ENCODE assay signal across 25 mouse cellular contexts in the genomic region with DNA sequence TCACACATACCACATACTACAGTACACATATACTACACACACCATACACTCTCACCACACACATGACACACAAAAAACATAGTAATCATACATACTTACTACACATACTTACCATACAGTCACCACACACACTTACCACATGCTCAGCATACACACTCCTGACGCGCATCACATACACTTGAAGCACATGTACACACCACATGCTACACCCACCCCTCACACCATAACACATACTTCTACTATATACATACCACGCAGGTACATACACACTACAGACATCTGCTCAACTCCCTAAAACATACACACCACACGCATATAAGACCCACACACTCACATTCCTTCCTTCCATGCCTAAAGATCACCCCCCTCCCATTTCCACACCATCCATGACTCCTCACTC. TPM values are rescaled to one million over a fixed set of nuclear protein-coding genes. Genes with fewer than 3 reads are reported as not detected.
DNase-seq lines count a peak whose midpoint lies in the region; ATAC-seq and TF ChIP-seq lines count a peak whose summit lies in the region.
"Had no signal": no experiment of that assay in that cellular context is flagged by ENCODE, and none has a peak within 500 bp of the region (broad histone marks: within the 10 kb centered on the region; RNA-seq: fewer than 3 reads in every experiment).

No protein-coding gene starts in this region.

- no peak overlapping the region for H3K9ac ChIP-seq in forebrain, embryonic 13.5 days
- no peak overlapping the region for H3K9ac ChIP-seq in forebrain, embryonic 11.5 days (ENCODE audit: low read length)
- H3K9ac ChIP-seq in hindbrain, embryonic 14.5 days: 0 out of 2 replicates have a peak overlapping the region, but pooled peaks have one; percentile 1
- no peak overlapping the region for H3K9ac ChIP-seq in hindbrain, embryonic 11.5 days (ENCODE audit: low read depth, low read length)
- 0 out of 2 replicates have a peak overlapping the region, but pooled peaks have one; percentile 8 for H3K9ac ChIP-seq in midbrain, postnatal 0 days (replicated peaks; ENCODE audit: low read length, poor library complexity, severe bottlenecking)
- H3K9ac ChIP-seq: embryonic facial prominence, embryonic 15.5 days; heart, embryonic 13.5 days; intestine, embryonic 15.5 days; liver, embryonic 14.5 days; stomach, embryonic 15.5 days had no signal

- no peak overlapping the region for H3K4me3 ChIP-seq in forebrain, embryonic 13.5 days
- H3K4me3 ChIP-seq in forebrain, embryonic 11.5 days (ENCODE audit: low read depth, low read length): no peak overlapping the region
- no peak overlapping the region for H3K4me3 ChIP-seq in hindbrain, embryonic 14.5 days (replicated peaks; ENCODE audit: low read length)
- H3K4me3 ChIP-seq in hindbrain, embryonic 11.5 days (ENCODE audit: low read depth, low read length): no peak overlapping the region
- H3K4me3 ChIP-seq in testis, adult 2 months (ENCODE audit: control insufficient read depth, low read depth, low read length): peak overlapping the region; percentile 88
- no peak overlapping the region for H3K4me3 ChIP-seq in midbrain, postnatal 0 days (ENCODE audit: low read depth, low read length)
- H3K4me3 ChIP-seq: embryonic facial prominence, embryonic 10.5 days; embryonic facial prominence, embryonic 15.5 days; gastrocnemius, adult 2 months; heart, embryonic 13.5 days; intestine, embryonic 15.5 days; stomach, embryonic 15.5 days had no signal

- H3K27ac ChIP-seq in forebrain, embryonic 13.5 days: no peak overlapping the region
- no peak overlapping the region for H3K27ac ChIP-seq in forebrain, embryonic 11.5 days (ENCODE audit: low read depth, low read length)
- no peak overlapping the region for H3K27ac ChIP-seq in hindbrain, embryonic 14.5 days
- H3K27ac ChIP-seq in hindbrain, embryonic 11.5 days (ENCODE audit: low read depth, low read length): no peak overlapping the region
- H3K27ac ChIP-seq in testis, adult 2 months (ENCODE audit: control insufficient read depth, insufficient read depth, low read depth, low read length): no peak overlapping the region
- H3K27ac ChIP-seq in midbrain, postnatal 0 days (ENCODE audit: low read depth, low read length): no peak overlapping the region
- H3K27ac ChIP-seq: embryonic facial prominence, embryonic 10.5 days; embryonic facial prominence, embryonic 15.5 days; heart, embryonic 13.5 days; intestine, embryonic 15.5 days; liver, embryonic 14.5 days; macrophage; stomach, embryonic 15.5 days had no signal

- no peak for TF ChIP-seq POLR2A in testis, adult 2 months (IDR thresholded peaks at IDR 0.05; ENCODE audit: control insufficient read depth, low read depth, low read length)

- H3K4me2 ChIP-seq in forebrain, embryonic 13.5 days: no peak overlapping the region
- no peak overlapping the region for H3K4me2 ChIP-seq in forebrain, embryonic 11.5 days (ENCODE audit: low read depth, low read length, severe bottlenecking)
- no peak overlapping the region for H3K4me2 ChIP-seq in hindbrain, embryonic 14.5 days (replicated peaks)
- H3K4me2 ChIP-seq in hindbrain, embryonic 11.5 days (replicated peaks; ENCODE audit: low read depth, low read length): no peak overlapping the region
- H3K4me2 ChIP-seq in midbrain, postnatal 0 days (ENCODE audit: low read depth, low read length, poor library complexity, severe bottlenecking): no peak overlapping the region
- H3K4me2 ChIP-seq: embryonic facial prominence, embryonic 15.5 days; intestine, embryonic 15.5 days; stomach, embryonic 15.5 days had no signal

- no peak for DNase-seq in forebrain, embryonic 11.5 days (ENCODE audit: low spot score)
- DNase-seq in hindbrain, embryonic 14.5 days (ENCODE audit: low spot score): no peak
- no peak for DNase-seq in hindbrain, embryonic 11.5 days (ENCODE audit: low spot score)
- no peak for DNase-seq in testis, postnatal 14 days (ENCODE audit: low spot score)
- no peak for DNase-seq in midbrain, postnatal 0 days (ENCODE audit: low spot score)
- no peak for DNase-seq in adrenal gland, postnatal 25 days
- DNase-seq: thymus, adult 18-20 months had no signal

- no peaks in the 10 kb centered on the region for H3K9me3 ChIP-seq in forebrain, embryonic 13.5 days (replicated peaks)
- no peaks in the 10 kb centered on the region for H3K9me3 ChIP-seq in forebrain, embryonic 11.5 days (ENCODE audit: control insufficient read depth, low read length)
- no peaks in the 10 kb centered on the region for H3K9me3 ChIP-seq in hindbrain, embryonic 14.5 days (ENCODE audit: control insufficient read depth, low read length)
- H3K9me3 ChIP-seq in hindbrain, embryonic 11.5 days (ENCODE audit: control insufficient read depth, low read length): no peaks in the 10 kb centered on the region
- no peaks in the 10 kb centered on the region for H3K9me3 ChIP-seq in midbrain, postnatal 0 days (ENCODE audit: low read length)
- H3K9me3 ChIP-seq: embryonic facial prominence, embryonic 10.5 days; embryonic facial prominence, embryonic 15.5 days; heart, embryonic 13.5 days; intestine, embryonic 15.5 days; stomach, embryonic 15.5 days had no signal

- H3K27me3 ChIP-seq in forebrain, embryonic 13.5 days: 0 out of 2 replicates have a peak, but pooled peaks cover 6% of the 10 kb centered on the region
- no peaks in the 10 kb centered on the region for H3K27me3 ChIP-seq in forebrain, embryonic 11.5 days (ENCODE audit: control insufficient read depth, insufficient read depth, low read length)
- H3K27me3 ChIP-seq in hindbrain, embryonic 14.5 days (ENCODE audit: control insufficient read depth, insufficient read depth, low read length): no peaks in the 10 kb centered on the region
- H3K27me3 ChIP-seq in hindbrain, embryonic 11.5 days (ENCODE audit: control insufficient read depth, insufficient read depth, low read length): 0 out of 2 replicates have a peak, but pooled peaks cover 2% of the 10 kb centered on the region
- no peaks in the 10 kb centered on the region for H3K27me3 ChIP-seq in testis, adult 2 months (ENCODE audit: control insufficient read depth, insufficient read depth, low read length)
- peaks cover 8% of the 10 kb centered on the region for H3K27me3 ChIP-seq in midbrain, postnatal 0 days (ENCODE audit: insufficient read depth, low read length)
- H3K27me3 ChIP-seq: stomach, embryonic 15.5 days had no signal

- 92% methylated on average over 4 of the region's 4 CpGs for WGBS in forebrain, embryonic 13.5 days
- WGBS in forebrain, embryonic 11.5 days: 88% methylated on average over 4 of the region's 4 CpGs
- WGBS in hindbrain, embryonic 14.5 days: 94% methylated on average over 4 of the region's 4 CpGs
- 96% methylated on average over 4 of the region's 4 CpGs for WGBS in hindbrain, embryonic 11.5 days
- WGBS in midbrain, postnatal 0 days: 95% methylated on average over 4 of the region's 4 CpGs

- no peak for TF ChIP-seq CTCF in testis, adult 2 months (IDR thresholded peaks at IDR 0.05; ENCODE audit: control insufficient read depth, insufficient read depth, insufficient replicate concordance, low read depth, low read length)
- TF ChIP-seq CTCF in midbrain, postnatal 0 days (IDR thresholded peaks at IDR 0.05): no peak

- H3K4me1 ChIP-seq in forebrain, embryonic 13.5 days: peaks cover 6% of the 10 kb centered on the region; the same call in 1 of the 2 replicates
- H3K4me1 ChIP-seq in forebrain, embryonic 11.5 days (replicated peaks; ENCODE audit: control insufficient read depth, insufficient read depth, low read length): no peaks in the 10 kb centered on the region
- H3K4me1 ChIP-seq in hindbrain, embryonic 14.5 days (replicated peaks; ENCODE audit: control insufficient read depth, insufficient read depth, low read length): no peaks in the 10 kb centered on the region
- H3K4me1 ChIP-seq in hindbrain, embryonic 11.5 days (replicated peaks; ENCODE audit: control insufficient read depth, insufficient read depth, low read length): no peaks in the 10 kb centered on the region
- H3K4me1 ChIP-seq in testis, adult 2 months (ENCODE audit: control insufficient read depth, insufficient read depth, low read length): no peaks in the 10 kb centered on the region; the same call in 1 of the 2 replicates
- no peaks in the 10 kb centered on the region for H3K4me1 ChIP-seq in midbrain, postnatal 0 days (ENCODE audit: insufficient read depth, low read length)
- H3K4me1 ChIP-seq: intestine, embryonic 15.5 days; stomach, embryonic 15.5 days had no signal

- peak; percentile 51; the same call in 1 of the 2 replicates for ATAC-seq in forebrain, embryonic 13.5 days
- no peak for ATAC-seq in forebrain, embryonic 11.5 days (replicated peaks; ENCODE audit: low FRiP score)
- no peak for ATAC-seq in hindbrain, embryonic 14.5 days (ENCODE audit: low FRiP score)
- no peak for ATAC-seq in hindbrain, embryonic 11.5 days (ENCODE audit: low FRiP score)
- ATAC-seq in midbrain, postnatal 0 days (ENCODE audit: low FRiP score): no peak
- ATAC-seq: intestine, embryonic 15.5 days had no signal

- H3K36me3 ChIP-seq in forebrain, embryonic 13.5 days (ENCODE audit: poor library complexity, severe bottlenecking): no peaks in the 10 kb centered on the region
- no peaks in the 10 kb centered on the region for H3K36me3 ChIP-seq in forebrain, embryonic 11.5 days (ENCODE audit: control insufficient read depth, insufficient read depth, low read length)
- no peaks in the 10 kb centered on the region for H3K36me3 ChIP-seq in hindbrain, embryonic 14.5 days (replicated peaks; ENCODE audit: control insufficient read depth, insufficient read depth)
- H3K36me3 ChIP-seq in hindbrain, embryonic 11.5 days (ENCODE audit: control insufficient read depth, insufficient read depth, low read length): no peaks in the 10 kb centered on the region
- H3K36me3 ChIP-seq in testis, adult 2 months (ENCODE audit: control insufficient read depth, insufficient read depth, low read length): no peaks in the 10 kb centered on the region
- H3K36me3 ChIP-seq in midbrain, postnatal 0 days (ENCODE audit: insufficient read depth, low read length): no peaks in the 10 kb centered on the region
- H3K36me3 ChIP-seq: embryonic facial prominence, embryonic 10.5 days; embryonic facial prominence, embryonic 15.5 days; heart, embryonic 13.5 days; intestine, embryonic 15.5 days; stomach, embryonic 15.5 days had no signal

RNA-seq across cellular contexts. Expression of a gene that starts 11.9 kb away (rescaled TPM):
- polyA plus RNA-seq in forebrain, embryonic 13.5 days (2015; fragmentation: Nextera tagmentation; extraction: Ambion mirVana): 1.9 and 2.3 TPM in 2 replicates
- polyA plus RNA-seq in forebrain, embryonic 11.5 days (2014; fragmentation: Nextera tagmentation; extraction: Ambion mirVana): 0.20 and 0.32 TPM in 2 replicates
- 0.51 and 0.88 TPM in 2 replicates for polyA plus RNA-seq in hindbrain, embryonic 14.5 days (2014; fragmentation: Nextera tagmentation; extraction: Ambion mirVana)
- polyA plus RNA-seq in hindbrain, embryonic 11.5 days (2014; fragmentation: Nextera tagmentation; extraction: Ambion mirVana): 0.26 and 0.27 TPM in 2 replicates
- polyA plus RNA-seq in testis, adult 2 months (2012; rRNA removed): 215 and 237 TPM in 2 replicates
- total RNA-seq in midbrain, postnatal 0 days (2014; rRNA removed): 1.3 and 3.9 TPM in 2 replicates
- polyA plus RNA-seq in midbrain, postnatal 0 days (2015; fragmentation: Nextera tagmentation; extraction: Ambion mirVana): 0.55 and 1.5 TPM in 2 replicates
- 0.21 TPM in 1 of 2 replicates, not detected in the other for total RNA-seq in adrenal gland, postnatal 25 days (2021)
- total RNA-seq: CH12.LX; heart, postnatal 10 days; hematopoietic stem cell, adult 5-6 weeks; megakaryocyte-erythroid progenitor cell, adult 5-6 weeks had no signal
- polyA plus RNA-seq: C2C12; heart, embryonic 13.5 days; limb, embryonic 11.5 days; liver, embryonic 14.5 days; macrophage; small intestine, adult 2 months had no signal

RNA-seq across cellular contexts. Expression of a gene that starts 52.3 kb away (rescaled TPM):
- 40.3 and 43.3 TPM in 2 replicates for polyA plus RNA-seq in forebrain, embryonic 13.5 days (2015; fragmentation: Nextera tagmentation; extraction: Ambion mirVana)
- polyA plus RNA-seq in forebrain, embryonic 11.5 days (2014; fragmentation: Nextera tagmentation; extraction: Ambion mirVana): 9.7 and 11.8 TPM in 2 replicates
- 70.3 and 78.6 TPM in 2 replicates for polyA plus RNA-seq in hindbrain, embryonic 14.5 days (2014; fragmentation: Nextera tagmentation; extraction: Ambion mirVana)
- polyA plus RNA-seq in hindbrain, embryonic 11.5 days (2014; fragmentation: Nextera tagmentation; extraction: Ambion mirVana): 8.0 and 9.2 TPM in 2 replicates
- polyA plus RNA-seq in testis, adult 2 months (2012; rRNA removed): 5.6 and 6.4 TPM in 2 replicates
- total RNA-seq in midbrain, postnatal 0 days (2014; rRNA removed): 197 and 208 TPM in 2 replicates
- 139 and 150 TPM in 2 replicates for polyA plus RNA-seq in midbrain, postnatal 0 days (2015; fragmentation: Nextera tagmentation; extraction: Ambion mirVana)
- 3.0 and 4.1 TPM in 2 replicates for total RNA-seq in adrenal gland, postnatal 25 days (2021)
- total RNA-seq: CH12.LX; gastrocnemius, adult 2 months; gastrocnemius, postnatal 36 days; heart, postnatal 10 days; hematopoietic stem cell, adult 5-6 weeks; megakaryocyte-erythroid progenitor cell, adult 5-6 weeks had no signal
- polyA plus RNA-seq: C2C12, macrophage had no signal

Comparison
In these comparisons a context has a peak if more than half of its experiments do, and no peak if none do; other contexts are left out.
1. H3K9ac ChIP-seq: peak in hindbrain, embryonic 14.5 days (single experiment) and midbrain, postnatal 0 days (single experiment); none in forebrain, embryonic 13.5 days (single experiment), forebrain, embryonic 11.5 days (single experiment) and hindbrain, embryonic 11.5 days (single experiment).
2. RNA of a gene that starts 11.9 kb away (polyA plus RNA-seq): 215 to 237 TPM in testis, adult 2 months; 1.9 to 2.3 TPM in forebrain, embryonic 13.5 days, 0.55 to 1.5 TPM in midbrain, postnatal 0 days, 0.51 to 0.88 TPM in hindbrain, embryonic 14.5 days, 0.26 to 0.27 TPM in hindbrain, embryonic 11.5 days and 0.20 to 0.32 TPM in forebrain, embryonic 11.5 days; every median in the first group is over 10 times any median in the second.